ENCODE assay signal across 17 mouse cellular contexts in genomic region chr5:65866591-65866990, GRCm38 (mm10). TPM values are rescaled to one million over a fixed set of nuclear protein-coding genes. Genes with fewer than 3 reads are reported as not detected.
DNase-seq lines count a peak whose midpoint lies in the region; ATAC-seq and TF ChIP-seq lines count a peak whose summit lies in the region.
"Had no signal": no experiment of that assay in that cellular context is flagged by ENCODE, and none has a peak within 500 bp of the region (broad histone marks: within the 10 kb centered on the region; RNA-seq: fewer than 3 reads in every experiment).

No protein-coding gene starts in this region.

- no peak for TF ChIP-seq EP300 in CH12.LX (IDR thresholded peaks at IDR 0.05; ENCODE audit: low read length)

- dilution Hi-C loops in CH12.LX (cut with MboI; ENCODE audit: extremely low pct_ligation_motif_present, extremely low pct_unique_long_range_greater_than_20kb, low sequenced_read_pairs), result no loop called here

- no peaks in the 10 kb centered on the region for H3K27me3 ChIP-seq in megakaryocyte, embryonic 14.5 days (replicated peaks)
- no peaks in the 10 kb centered on the region for H3K27me3 ChIP-seq in CH12.LX (replicated peaks)
- no peaks in the 10 kb centered on the region for H3K27me3 ChIP-seq in hindbrain, embryonic 10.5 days (ENCODE audit: insufficient read depth, poor library complexity, severe bottlenecking)
- H3K27me3 ChIP-seq: embryonic facial prominence, embryonic 13.5 days; forebrain, embryonic 13.5 days; heart, embryonic 12.5 days; hindbrain, embryonic 15.5 days had no signal

- peaks cover 90% of the 10 kb centered on the region for H3K4me1 ChIP-seq in megakaryocyte, embryonic 14.5 days
- H3K4me1 ChIP-seq in CH12.LX (ENCODE audit: control insufficient read depth in 1 of 2, insufficient read depth in 2 of 2), result peaks cover 8 to 72% of the 10 kb centered on the region in 2 experiments
- H3K4me1 ChIP-seq in hindbrain, embryonic 10.5 days (replicated peaks), result no peaks in the 10 kb centered on the region
- H3K4me1 ChIP-seq: forebrain, embryonic 13.5 days; hindbrain, embryonic 15.5 days had no signal

- H3K36me3 ChIP-seq in megakaryocyte, embryonic 14.5 days (replicated peaks; ENCODE audit: low read length), result peaks cover 8% of the 10 kb centered on the region
- peaks cover 4 to 22% of the 10 kb centered on the region in 2 experiments for H3K36me3 ChIP-seq in CH12.LX (replicated peaks in 1 of 2; ENCODE audit: control insufficient read depth in 1 of 2, insufficient read depth in 1 of 2, low read length in 1 of 2)
- H3K36me3 ChIP-seq in hindbrain, embryonic 10.5 days, result no peaks in the 10 kb centered on the region
- H3K36me3 ChIP-seq: embryonic facial prominence, embryonic 13.5 days; heart, embryonic 12.5 days; hindbrain, embryonic 15.5 days had no signal

- ATAC-seq in megakaryocyte, adult 5-6 weeks (ENCODE audit: poor library complexity, severe bottlenecking), result no peak
- ATAC-seq: forebrain, embryonic 13.5 days; forebrain, postnatal 0 days had no signal

- no peak overlapping the region for H3K27ac ChIP-seq in CH12.LX (ENCODE audit: insufficient read depth, low read depth)
- H3K27ac ChIP-seq in hindbrain, embryonic 10.5 days, result no peak overlapping the region
- H3K27ac ChIP-seq: embryonic facial prominence, embryonic 13.5 days; forebrain, embryonic 13.5 days; hindbrain, embryonic 15.5 days had no signal

- peak overlapping the region; percentile 62 for H3K4me3 ChIP-seq in megakaryocyte, embryonic 14.5 days (replicated peaks)
- H3K4me3 ChIP-seq in CH12.LX (replicated peaks in 1 of 3; ENCODE audit: low read depth in 2 of 3, low read length in 2 of 3, poor library complexity in 1 of 3), result peak overlapping the region in 2 of 3 experiments; percentile 17 to 65
- H3K4me3 ChIP-seq in hindbrain, embryonic 10.5 days, result no peak overlapping the region
- H3K4me3 ChIP-seq: embryonic facial prominence, embryonic 13.5 days; forebrain, embryonic 13.5 days; heart, embryonic 12.5 days; hindbrain, embryonic 15.5 days had no signal

- no peak for TF ChIP-seq RAD21 in CH12.LX (IDR thresholded peaks at IDR 0.05; ENCODE audit: low read depth, low read length)

- peaks cover 80% of the 10 kb centered on the region for H3K79me2 ChIP-seq in CH12.LX (replicated peaks; ENCODE audit: control insufficient read depth, extremely low read depth, insufficient read depth, poor library complexity, severe bottlenecking)

- H3K9ac ChIP-seq in CH12.LX (ENCODE audit: insufficient read depth, low read depth), result peak overlapping the region; percentile 50
- H3K9ac ChIP-seq: embryonic facial prominence, embryonic 13.5 days; forebrain, embryonic 13.5 days; forebrain, postnatal 0 days; heart, embryonic 12.5 days; hindbrain, embryonic 15.5 days had no signal

- peak overlapping the region; percentile 67 for H3K4me2 ChIP-seq in CH12.LX (ENCODE audit: insufficient read depth, low read depth, poor library complexity, severe bottlenecking)
- H3K4me2 ChIP-seq: embryonic facial prominence, embryonic 13.5 days; forebrain, embryonic 13.5 days; heart, embryonic 12.5 days; hindbrain, embryonic 15.5 days had no signal

- TF ChIP-seq CTCF in CH12.LX (conservative IDR thresholded peaks at IDR 0.05 in 1 of 2, IDR thresholded peaks at IDR 0.05 in 1 of 2; ENCODE audit: low read depth in 2 of 2, low read length in 2 of 2), result no peak

- DNase-seq in CH12.LX (ENCODE audit: extremely low read depth), result no peak
- DNase-seq in induced T-regulatory cell, adult 2 months (ENCODE audit: low read depth), result peak; percentile 63
- no peak for DNase-seq in hindbrain, embryonic 10.5 days (ENCODE audit: low spot score)
- no peak for DNase-seq in urinary bladder, adult 18-20 months (ENCODE audit: low spot score in 2 of 2)
- DNase-seq: adrenal gland, postnatal 10 days; cerebellum, adult 18-20 months; cerebellum, adult 9-11 months; cerebellum, postnatal 36 days; forebrain, postnatal 0 days; gastrocnemius, postnatal 14 days; heart, postnatal 10 days had no signal

- in situ Hi-C loops in CH12.LX (cut with MboI; ENCODE audit: low pct_ligation_motif_present, low pct_unique_long_range_greater_than_20kb, low sequenced_read_pairs), result no loop called here

- TF ChIP-seq POLR2A in CH12.LX (IDR thresholded peaks at IDR 0.05; ENCODE audit: low read depth, low read length), result no peak

- WGBS in hindbrain, embryonic 10.5 days, result 83% methylated on average over 6 of the region's 6 CpGs

- no peaks in the 10 kb centered on the region for H3K9me3 ChIP-seq in megakaryocyte, embryonic 14.5 days
- H3K9me3 ChIP-seq in CH12.LX (replicated peaks; ENCODE audit: low read length), result no peaks in the 10 kb centered on the region
- H3K9me3 ChIP-seq in hindbrain, embryonic 10.5 days, result no peaks in the 10 kb centered on the region
- H3K9me3 ChIP-seq: embryonic facial prominence, embryonic 13.5 days; forebrain, embryonic 13.5 days; heart, embryonic 12.5 days; hindbrain, embryonic 15.5 days had no signal

TF ChIP-seq in CH12.LX, 34 proteins besides CTCF, POLR2A, EP300 and RAD21:
- TF ChIP-seq KAT2A (IDR thresholded peaks at IDR 0.05; ENCODE audit: insufficient replicate concordance, low read length), result no peak
- no peak for TF ChIP-seq UBTF (IDR thresholded peaks at IDR 0.05; ENCODE audit: low read depth, low read length)
- no peak for TF ChIP-seq MEF2A (IDR thresholded peaks at IDR 0.05; ENCODE audit: borderline replicate concordance, low read depth, low read length)
- no peak for TF ChIP-seq MXI1 (IDR thresholded peaks at IDR 0.05; ENCODE audit: low read depth, low read length)
- TF ChIP-seq MAZ (IDR thresholded peaks at IDR 0.05; ENCODE audit: low read depth, low read length), result no peak
- no peak for TF ChIP-seq USF2 (conservative IDR thresholded peaks at IDR 0.05; ENCODE audit: low read depth, low read length)
- no peak for TF ChIP-seq NRF1 (IDR thresholded peaks at IDR 0.05; ENCODE audit: low read depth, low read length)
- TF ChIP-seq IRF4 (IDR thresholded peaks at IDR 0.05; ENCODE audit: low read depth, low read length), result no peak
- no peak for TF ChIP-seq TCF12 (IDR thresholded peaks at IDR 0.05; ENCODE audit: low read depth, low read length)
- TF ChIP-seq PAX5 (IDR thresholded peaks at IDR 0.05; ENCODE audit: low read length), result no peak
- TF ChIP-seq POLR2AphosphoS2 (IDR thresholded peaks at IDR 0.05; ENCODE audit: low read depth, low read length), result no peak

RNA-seq across cellular contexts. Expression of gene Rhoh, which starts 5.6 kb away (rescaled TPM):
- polyA plus RNA-seq in megakaryocyte, embryonic 14.5 days (2012; ENCODE audit: insufficient read depth, low replicate concordance), result 0.70 TPM in 1 of 2 replicates, not detected in the other
- total RNA-seq in megakaryocyte, adult 5-6 weeks (2015), result 6.4 and 10.8 TPM in 2 replicates
- total RNA-seq in megakaryocyte, adult 5-6 weeks (2017), result 9.3 and 10.5 TPM in 2 replicates
- total RNA-seq in CH12.LX (2012; rRNA removed) (18.9 and 23.3 TPM in 2 replicates), CH12.LX (2014; rRNA removed) (20.0 and 22.1 TPM in 2 replicates)
- polyA plus RNA-seq in CH12.LX (2012; ENCODE audit: insufficient read length, low read depth), result 12.1 and 13.7 TPM in 2 replicates
- polyA plus RNA-seq in hindbrain, embryonic 10.5 days (2016; fragmentation: Nextera tagmentation; extraction: Ambion mirVana), result 0.44 and 0.52 TPM in 2 replicates
